Mouse (Mus musculus) heart, embryonic 11.5 days (tissue): ENCODE results near the gene Gsap. TPM values are rescaled to one million over a fixed set of nuclear protein-coding genes. Genes with fewer than 3 reads are reported as not detected.
"Not testable (repeated sequence)": the region's sequence is repeated elsewhere in the genome, so short reads cannot be mapped to it uniquely, and the experiment has no call there.

Experiments
- ATAC-seq: fragments of 200-750 bp; cut with Nextera tagmentation; replicated peaks from 2 replicates; pipeline ENCODE4 v1.8.0; 2017; ENCODE audit warnings: moderate library complexity; ENCODE audit not compliant: insufficient number of reproducible peaks, low FRiP score, low TSS enrichment
- H3K27ac ChIP-seq: fragments of 300-500 bp; sonication (generic); 2 replicates; pipeline ENCODE4 v1.5.1; 2014; ENCODE audit warnings: mild to moderate bottlenecking, low read depth, low read length
- H3K27me3 ChIP-seq: fragments of 300-500 bp; sonication (generic); 2 replicates; pipeline ENCODE4 v1.6.1; 2014; ENCODE audit warnings: mild to moderate bottlenecking, low read length, mixed read lengths; ENCODE audit not compliant: control insufficient read depth, insufficient read depth
- H3K36me3 ChIP-seq: fragments of 300-500 bp; sonication (generic); 2 replicates; pipeline ENCODE4 v1.6.1; 2014; ENCODE audit warnings: mild to moderate bottlenecking, low read length, moderate library complexity, mixed read lengths; ENCODE audit not compliant: control insufficient read depth, insufficient read depth
- H3K4me1 ChIP-seq: fragments of 300-500 bp; sonication (generic); 2 replicates; pipeline ENCODE4 v1.6.1; 2014; ENCODE audit warnings: low read length; ENCODE audit not compliant: control insufficient read depth, insufficient read depth
- H3K4me2 ChIP-seq: fragments of 300-500 bp; sonication (generic); 2 replicates; pipeline ENCODE4 v1.6.1; 2014; ENCODE audit warnings: mild to moderate bottlenecking, moderate library complexity
- H3K4me3 ChIP-seq: fragments of 300-500 bp; sonication (generic); 2 replicates; pipeline ENCODE4 v1.5.1; 2014; ENCODE audit warnings: low read depth, low read length
- H3K9ac ChIP-seq: fragments of 300-500 bp; sonication (generic); 2 replicates; pipeline ENCODE4 v1.6.1; 2014; ENCODE audit warnings: mild to moderate bottlenecking, low read depth, low read length, moderate library complexity
- H3K9me3 ChIP-seq: fragments of 300-500 bp; sonication (generic); replicated peaks from 2 replicates; pipeline ENCODE4 v1.6.1; 2016; ENCODE audit warnings: low read length; ENCODE audit not compliant: control insufficient read depth
- WGBS: fragments of 180-500 bp; shearing (Covaris S2); extraction: QIAGEN DNeasy Blood & Tissue Kit; methylation state at CpG from one replicate; pipeline ENCODE4 v1.1.7; 2014; ENCODE audit not compliant: insufficient replicate concordance; 5-methylcytosine and 5-hydroxymethylcytosine counted together
- polyA plus RNA-seq: library from polyadenylated mRNA; unstranded; fragments of >200 nt; fragmentation: Nextera tagmentation; extraction: Ambion mirVana; gene quantifications from 2 replicates; pipeline ENCODE4 v1.2.1, GENCODE M21; 2014

Gene Gsap
- polyA plus RNA-seq, 1 experiment from 2014 or later: 0.39 TPM

DNA sequence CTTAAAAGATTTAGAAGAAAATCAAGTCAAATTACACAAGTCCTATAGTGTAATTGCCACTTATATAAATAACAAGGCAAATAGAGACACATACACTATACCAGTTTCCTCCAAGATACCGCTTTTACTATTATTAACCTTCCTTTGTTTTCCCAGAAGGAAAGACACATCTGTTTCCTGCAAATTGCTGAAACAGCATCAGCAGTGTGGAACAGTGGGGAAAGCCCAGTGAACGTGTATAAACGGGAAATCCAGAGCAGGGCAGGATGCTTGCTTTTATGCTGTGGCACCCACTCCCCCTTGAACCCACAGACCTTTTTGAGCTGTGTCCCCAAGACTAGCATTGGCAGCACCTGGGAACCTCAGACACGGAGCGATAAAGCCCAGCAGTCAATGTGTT, 15.2 kb upstream of the Gsap start:
- 72% methylated on average over 5 of the region's 5 CpGs for WGBS
- H3K36me3 ChIP-seq: no peaks in the 10 kb centered on the region

DNA sequence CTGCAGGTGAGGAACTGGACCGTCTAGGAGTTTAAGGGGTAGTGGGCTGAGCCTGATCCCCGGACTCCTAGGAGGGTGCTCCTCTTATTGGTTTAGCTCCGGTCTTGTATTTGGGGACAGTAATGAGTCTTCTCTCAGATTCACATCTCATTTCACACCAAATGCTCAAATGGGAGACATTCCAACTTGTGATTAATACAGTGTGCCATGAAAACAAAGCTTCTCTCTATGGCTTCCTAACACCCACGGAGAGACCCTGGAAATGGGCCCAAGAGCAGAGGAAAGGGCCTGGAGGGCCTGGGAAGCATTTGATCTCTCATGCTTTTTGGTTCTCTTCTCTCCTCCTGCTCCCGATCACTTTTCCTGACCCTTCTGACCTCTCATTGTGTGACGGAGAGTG, 14.7 kb upstream of the Gsap start:
- ATAC-seq: no peak
- no peaks in the 10 kb centered on the region for H3K36me3 ChIP-seq
- H3K27me3 ChIP-seq: no peaks in the 10 kb centered on the region
- no peak overlapping the region for H3K4me3 ChIP-seq
- no peak overlapping the region for H3K9ac ChIP-seq
- no peaks in the 10 kb centered on the region for H3K4me1 ChIP-seq
- no peak overlapping the region for H3K4me2 ChIP-seq
- no peak overlapping the region for H3K27ac ChIP-seq
- 67% methylated on average over 6 of the region's 6 CpGs for WGBS
- no peaks in the 10 kb centered on the region for H3K9me3 ChIP-seq

More for the DNA sequence above, 15.2 kb upstream of the Gsap start:
- no peak overlapping the region for H3K9ac ChIP-seq
- H3K9me3 ChIP-seq: no peaks in the 10 kb centered on the region
- no peak overlapping the region for H3K4me3 ChIP-seq
- no peak overlapping the region for H3K4me2 ChIP-seq
- no peaks in the 10 kb centered on the region for H3K4me1 ChIP-seq
- ATAC-seq: no peak
- H3K27me3 ChIP-seq: no peaks in the 10 kb centered on the region
- no peak overlapping the region for H3K27ac ChIP-seq

DNA sequence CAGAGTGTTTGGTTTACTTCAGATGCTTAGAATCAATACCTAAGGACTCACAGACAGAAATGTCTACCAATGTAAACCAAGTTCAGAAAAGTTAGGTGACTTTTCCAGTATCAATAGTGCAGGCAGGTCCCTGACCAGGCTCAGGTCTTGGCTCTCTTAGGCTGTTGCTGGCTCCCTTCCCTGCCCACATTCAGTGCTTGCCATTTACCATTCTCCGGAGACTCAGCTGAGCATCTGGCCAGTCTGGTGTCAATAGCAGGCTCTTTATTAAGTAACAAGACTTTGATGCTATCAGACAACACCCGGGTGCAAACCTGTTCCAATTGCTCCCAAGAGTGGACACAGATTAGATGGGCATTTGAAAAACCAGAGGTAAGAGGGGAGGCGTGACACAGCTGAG, 13.7 kb upstream of the Gsap start:
- Histone ChIP-seq H3K4me2 (no peak overlapping the region), H3K9me3 (no peaks in the 10 kb centered on the region), H3K4me1 (no peaks in the 10 kb centered on the region), H3K36me3 (no peaks in the 10 kb centered on the region), H3K27me3 (no peaks in the 10 kb centered on the region), H3K9ac (no peak overlapping the region), H3K4me3 (no peak overlapping the region), H3K27ac (no peak overlapping the region)
- 72% methylated on average over 3 of the region's 3 CpGs for WGBS
- no peak for ATAC-seq

DNA sequence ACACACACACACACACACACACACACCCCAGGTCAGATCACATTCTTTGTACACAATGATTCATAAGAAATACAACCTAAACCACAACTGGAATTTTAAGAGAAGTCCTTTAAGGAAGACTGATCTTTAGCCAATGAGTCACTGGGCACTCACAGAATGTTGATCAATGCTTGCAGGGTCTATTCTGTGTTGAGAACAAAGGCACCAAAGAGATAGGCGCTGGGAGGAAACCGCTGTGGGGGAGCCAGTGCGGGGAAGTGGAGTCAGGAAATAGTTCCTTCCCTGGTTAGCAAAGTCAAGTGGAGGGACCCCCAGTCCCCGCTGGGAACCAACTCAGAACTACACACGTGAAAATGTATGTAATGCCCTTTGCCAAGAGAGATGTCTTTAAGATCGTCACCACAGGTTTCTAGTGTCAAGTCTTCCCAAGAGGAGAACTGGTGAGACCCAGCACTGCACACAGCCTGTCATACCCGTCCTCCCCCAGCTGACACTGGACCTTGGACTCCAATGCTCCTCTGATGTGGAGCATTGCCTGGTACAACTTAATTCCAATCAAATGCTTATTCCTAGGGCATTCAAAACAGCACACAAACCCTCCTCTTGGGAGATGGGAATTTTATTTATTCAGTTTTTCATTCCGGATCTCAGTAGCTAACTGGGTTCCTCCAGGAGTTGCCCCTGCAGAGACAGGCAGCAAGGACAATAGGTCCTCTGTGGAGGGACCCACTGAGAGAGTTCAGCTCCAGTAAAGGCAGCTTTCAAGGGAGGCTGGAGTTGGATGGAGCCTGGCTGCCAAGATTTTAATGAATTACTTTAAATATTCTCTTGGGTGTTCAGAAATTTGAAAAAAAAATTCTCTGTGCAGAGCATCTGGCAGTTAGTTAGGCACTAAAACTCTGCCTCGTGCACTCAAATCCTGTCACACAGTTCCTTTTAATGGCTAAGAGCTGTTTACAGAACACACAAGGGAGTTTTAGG, 10.6 kb upstream of the Gsap start:
- Histone ChIP-seq H3K36me3 (no peaks in the 10 kb centered on the region), H3K4me3 (no peak overlapping the region), H3K27me3 (no peaks in the 10 kb centered on the region), H3K27ac (no peak overlapping the region), H3K4me2 (no peak overlapping the region; the same call in 1 of the 2 replicates), H3K9me3 (no peaks in the 10 kb centered on the region), H3K4me1 (no peaks in the 10 kb centered on the region), H3K9ac (no peak overlapping the region)
- WGBS: 43% methylated on average over 9 of the region's 9 CpGs
- ATAC-seq: no peak

DNA sequence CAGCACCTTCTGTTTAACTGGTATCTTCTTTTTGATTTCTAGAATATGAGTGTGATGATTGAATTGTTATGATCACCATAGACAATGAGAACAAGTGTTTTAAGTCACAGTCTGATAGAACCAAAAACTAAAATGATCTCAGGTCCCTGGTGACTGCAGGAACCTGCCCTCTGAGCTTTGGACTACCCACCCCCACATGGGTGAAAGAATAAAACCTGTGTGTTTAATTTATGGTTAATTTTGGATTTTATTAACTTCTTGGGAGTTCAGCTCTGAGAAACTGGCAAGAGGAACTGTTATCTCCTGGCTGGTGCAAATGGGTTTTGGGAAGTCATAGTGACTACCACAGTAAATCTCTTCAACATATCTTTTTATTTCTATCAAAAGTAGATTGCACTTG, 6.6 kb upstream of the Gsap start:
- H3K36me3 ChIP-seq: no peaks in the 10 kb centered on the region
- H3K9ac ChIP-seq: no peak overlapping the region
- H3K9me3 ChIP-seq: no peaks in the 10 kb centered on the region
- no peaks in the 10 kb centered on the region for H3K4me1 ChIP-seq
- no peak overlapping the region for H3K27ac ChIP-seq
- ATAC-seq: no peak
- no peaks in the 10 kb centered on the region for H3K27me3 ChIP-seq
- no peak overlapping the region for H3K4me3 ChIP-seq
- no peak overlapping the region for H3K4me2 ChIP-seq

DNA sequence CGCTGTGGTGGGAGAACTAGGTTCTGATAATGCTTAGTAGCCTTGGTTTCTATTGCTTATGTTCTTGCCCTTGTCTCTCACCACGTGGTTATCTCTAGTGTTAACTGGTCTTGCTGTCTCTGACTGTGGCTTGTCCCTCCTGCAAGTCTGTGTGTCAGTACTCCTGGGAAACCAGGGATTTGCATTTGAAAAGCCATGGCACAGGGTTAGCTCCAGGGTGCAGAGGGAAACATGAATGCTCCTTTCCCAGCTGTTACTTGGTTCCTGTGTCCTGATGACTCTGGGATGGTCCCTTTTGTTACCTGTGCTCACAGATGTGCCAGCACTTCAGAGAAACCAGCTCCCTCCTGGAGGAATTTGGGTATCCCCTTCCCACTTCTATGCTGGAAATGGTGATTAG, 3.0 kb upstream of the Gsap start:
- not testable (repeated sequence) for H3K4me2 ChIP-seq, ATAC-seq

DNA sequence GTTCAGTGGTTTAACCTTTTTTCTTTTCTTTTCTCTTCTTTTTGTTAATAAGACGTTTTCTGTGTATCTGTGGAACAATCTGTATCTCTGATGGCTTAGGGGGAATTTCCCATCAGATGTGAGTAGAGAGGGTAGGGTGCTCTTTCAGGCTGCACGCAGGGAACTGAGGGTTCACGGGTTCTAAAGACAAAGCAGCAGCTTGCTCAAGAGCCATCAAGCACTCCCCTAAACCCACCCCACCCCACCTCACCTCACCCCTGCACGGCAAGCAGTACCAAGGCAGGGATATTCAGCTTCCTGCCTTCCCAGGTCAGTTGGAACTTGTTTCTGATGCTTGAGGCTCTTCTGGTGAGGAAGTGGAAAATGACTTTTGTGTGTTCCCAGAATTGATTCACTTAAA, 766 bp downstream of the Gsap start:
- no peaks in the 10 kb centered on the region for H3K27me3 ChIP-seq
- H3K4me3 ChIP-seq: peak overlapping the region; percentile 63
- H3K4me1 ChIP-seq: no peaks in the 10 kb centered on the region
- H3K9ac ChIP-seq: no peak overlapping the region
- no peaks in the 10 kb centered on the region for H3K36me3 ChIP-seq
- H3K9me3 ChIP-seq: no peaks in the 10 kb centered on the region
- WGBS: 10% methylated on average over 4 of the region's 4 CpGs
- peak overlapping the region; percentile 92 for H3K4me2 ChIP-seq
- H3K27ac ChIP-seq: no peak overlapping the region
- no peak for ATAC-seq

More for the DNA sequence above, 3.0 kb upstream of the Gsap start:
- not testable (repeated sequence) for H3K27ac ChIP-seq, H3K9me3 ChIP-seq, H3K36me3 ChIP-seq, H3K27me3 ChIP-seq, H3K9ac ChIP-seq, H3K4me1 ChIP-seq, H3K4me3 ChIP-seq
- WGBS: 46% methylated on average over 2 of the region's 2 CpGs

DNA sequence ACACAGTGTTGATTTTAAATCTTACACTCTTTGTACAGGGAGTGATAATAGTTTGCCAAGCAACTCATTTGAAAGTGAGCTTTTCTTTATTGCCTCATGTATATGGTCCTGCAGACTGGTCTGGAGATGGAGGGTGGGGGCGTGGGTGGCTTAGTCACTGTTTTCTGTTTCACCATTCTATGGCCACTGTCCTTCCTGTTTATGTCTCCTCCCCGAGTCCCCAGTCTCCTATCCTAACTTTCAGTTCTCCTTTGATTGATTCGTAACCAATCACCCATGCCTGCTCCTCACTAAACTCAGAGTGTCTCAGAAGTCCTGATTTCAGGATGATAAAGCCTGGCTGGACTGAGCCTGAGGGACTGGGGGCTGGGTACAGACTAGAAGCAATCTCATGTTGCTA, 2.4 kb downstream of the Gsap start:
- ATAC-seq: no peak
- Histone ChIP-seq H3K36me3 (no peaks in the 10 kb centered on the region), H3K4me2 (no peak overlapping the region), H3K27me3 (no peaks in the 10 kb centered on the region), H3K4me3 (no peak overlapping the region), H3K9ac (no peak overlapping the region), H3K27ac (no peak overlapping the region), H3K4me1 (no peaks in the 10 kb centered on the region), H3K9me3 (no peaks in the 10 kb centered on the region; the same call in 1 of the 2 replicates)
- 44% methylated on average over 3 of the region's 3 CpGs for WGBS

DNA sequence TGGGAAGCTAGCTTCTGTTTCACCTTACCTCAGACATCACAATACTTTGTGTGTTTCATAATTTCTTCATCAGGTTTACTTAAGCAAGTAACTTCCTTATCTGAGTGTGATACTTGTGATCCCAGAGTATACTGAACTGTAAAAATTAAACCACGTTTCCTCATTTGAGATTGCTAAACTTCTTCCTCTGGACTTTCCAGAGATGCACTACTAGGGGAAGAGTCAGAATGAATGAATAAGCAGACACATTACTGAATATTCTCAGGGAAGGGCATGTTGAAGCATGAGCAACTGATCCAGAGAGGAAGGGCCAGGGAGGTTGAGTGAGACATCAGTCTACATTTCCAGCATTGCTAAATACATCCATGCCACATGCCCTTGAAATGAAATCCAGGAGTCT, 3.0 kb downstream of the Gsap start:
- WGBS: 67% methylated on average over 1 of the region's 1 CpGs
- Histone ChIP-seq H3K4me3 (no peak overlapping the region), H3K27me3 (no peaks in the 10 kb centered on the region), H3K27ac (no peak overlapping the region), H3K4me1 (no peaks in the 10 kb centered on the region), H3K36me3 (no peaks in the 10 kb centered on the region), H3K4me2 (no peak overlapping the region), H3K9me3 (no peaks in the 10 kb centered on the region; the same call in 1 of the 2 replicates), H3K9ac (no peak overlapping the region)
- ATAC-seq: no peak
